Mouse (Mus musculus): ENCODE results near the gene Tomm70a.
"Not testable (repeated sequence)": the region's sequence is repeated elsewhere in the genome, so short reads cannot be mapped to it uniquely, and the experiment has no call there.

The Tomm70a gene

GRCm38 (mm10) chr16:57144741-57145140, 23.2 kb downstream of the Tomm70a start:
- in situ Hi-C loops (cut with MboI, MseI), result loop anchor here (10.0 kb wide), 1 partner anchor 1150 kb away; no protein-coding TSS in a partner anchor

GRCm38 (mm10) chr16:57151437-57151836, 29.9 kb downstream of the Tomm70a start:
- in situ Hi-C loops (cut with MboI, MseI), result loop anchor here (10.0 kb wide), 1 partner anchor 1013 kb away; no protein-coding TSS in a partner anchor

GRCm38 (mm10) chr16:57155899-57156298, 34.4 kb downstream of the Tomm70a start:
- in situ Hi-C loops (cut with MboI, MseI), result loop anchor here (10.0 kb wide), 1 partner anchor 1009 kb away; no protein-coding TSS in a partner anchor

DNA sequence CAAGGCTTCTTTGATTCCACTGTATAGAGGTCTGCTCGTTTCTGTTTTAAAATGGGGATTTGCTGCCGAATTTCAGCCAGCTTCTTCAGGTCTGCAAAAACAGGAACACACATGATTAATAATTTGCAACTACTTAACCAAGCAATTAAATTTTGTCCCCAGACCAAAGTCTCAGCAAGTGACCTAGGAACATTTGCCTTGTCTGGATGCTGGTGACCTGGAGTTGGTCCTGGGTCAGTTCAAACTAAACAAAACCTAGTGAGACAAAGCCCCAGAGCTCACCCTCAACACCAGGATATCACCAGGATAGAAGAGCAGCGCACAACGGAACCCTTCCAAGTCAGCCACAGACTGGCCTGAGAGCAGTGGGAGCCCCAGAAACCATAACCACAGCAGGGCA, 35.6 kb downstream of the Tomm70a start:
- in situ Hi-C loops (cut with MboI, MseI), result loop anchor here (10.0 kb wide), 1 partner anchor 1008 kb away; no protein-coding TSS in a partner anchor

DNA sequence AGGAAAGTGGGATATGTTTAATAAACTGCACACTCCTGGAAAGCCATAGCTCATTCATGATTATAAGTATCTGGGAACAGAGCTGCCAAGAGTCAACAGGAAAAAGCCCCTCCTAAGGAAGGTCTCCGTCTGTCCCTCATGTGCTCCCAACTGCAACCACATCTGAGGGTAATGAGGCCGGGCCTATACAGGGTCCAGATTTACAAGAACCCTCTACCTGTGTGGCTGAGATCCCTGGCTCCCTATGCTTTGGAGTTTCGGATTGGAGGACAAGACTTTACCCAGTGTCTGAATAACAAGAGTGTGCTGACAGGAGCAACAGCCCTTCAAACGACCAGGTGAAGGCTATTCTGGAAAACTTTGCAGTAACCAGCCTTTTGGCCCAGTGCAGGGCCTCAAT, 36.2 kb downstream of the Tomm70a start:
- in situ Hi-C loops (cut with MboI, MseI), result loop anchor here (10.0 kb wide), 1 partner anchor 1007 kb away; no protein-coding TSS in a partner anchor

GRCm38 (mm10) chr16:57159835-57160234, 38.3 kb downstream of the Tomm70a start:
- in situ Hi-C loops (cut with MboI, MseI), result loop anchor here (10.0 kb wide), 1 partner anchor 1005 kb away; no protein-coding TSS in a partner anchor

GRCm38 (mm10) chr16:57162841-57163240, 41.3 kb downstream of the Tomm70a start:
- in situ Hi-C loops (cut with MboI, MseI), result no loop called here

- in situ Hi-C loops (cut with MboI, MseI), result no loop called here
These were observed 42.2 kb downstream of the Tomm70a start for GRCm38 (mm10) chr16:57163694-57164093.

DNA sequence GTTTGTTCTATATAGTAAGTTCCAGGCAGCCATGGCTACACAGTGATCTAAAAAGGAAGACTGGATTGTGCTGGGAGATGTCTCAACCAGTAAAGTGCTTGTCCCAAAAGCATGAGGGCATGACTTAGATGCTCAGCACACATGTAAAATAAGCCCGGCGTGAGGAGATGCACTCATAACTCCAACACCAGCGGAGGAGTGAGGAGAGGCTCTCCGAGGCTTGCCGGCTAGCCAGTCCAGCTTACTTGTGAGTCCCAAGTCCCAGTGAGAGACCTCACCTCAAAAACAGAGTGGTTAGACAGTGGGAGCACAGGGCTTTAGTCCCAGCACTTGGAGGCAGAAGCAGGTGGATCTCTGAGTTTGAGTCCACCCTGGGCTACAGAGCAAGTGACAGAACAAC, 43.7 kb downstream of the Tomm70a start:
- in situ Hi-C loops (cut with MboI, MseI), result loop anchor here (5.0 kb wide), 1 partner anchor 33 kb away; no protein-coding TSS in a partner anchor

DNA sequence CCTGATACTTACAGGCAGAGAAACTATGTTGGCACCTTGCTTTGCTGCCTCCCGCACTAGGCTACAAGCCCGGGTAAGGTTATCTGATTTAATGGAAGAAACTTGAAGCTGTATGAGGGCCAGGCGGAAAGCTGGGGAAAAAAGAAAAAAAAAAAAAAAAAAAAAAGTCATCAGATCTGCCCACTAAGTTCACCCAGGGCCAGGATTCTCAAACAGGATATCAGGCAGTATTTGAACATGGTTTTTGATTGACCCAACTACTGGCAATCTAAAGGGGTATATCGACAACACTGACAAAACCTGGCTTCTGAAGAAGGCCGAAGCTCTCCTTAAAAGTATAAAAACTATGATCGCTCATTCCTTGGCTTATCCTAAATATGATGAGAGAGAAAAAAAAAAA, 44.6 kb downstream of the Tomm70a start:
- in situ Hi-C loops (cut with MboI, MseI), result loop anchor here (5.0 kb wide), 1 partner anchor 34 kb away; no protein-coding TSS in a partner anchor

- in situ Hi-C loops (cut with MboI, MseI), result loop anchor here (5.0 kb wide), 1 partner anchor 35 kb away; no protein-coding TSS in a partner anchor
These were observed 45.4 kb downstream of the Tomm70a start, which contains the start of gene Nit2 for GRCm38 (mm10) chr16:57166611-57167513. TSS of gene Nit2 (minus strand) at chr16:57167341.

DNA sequence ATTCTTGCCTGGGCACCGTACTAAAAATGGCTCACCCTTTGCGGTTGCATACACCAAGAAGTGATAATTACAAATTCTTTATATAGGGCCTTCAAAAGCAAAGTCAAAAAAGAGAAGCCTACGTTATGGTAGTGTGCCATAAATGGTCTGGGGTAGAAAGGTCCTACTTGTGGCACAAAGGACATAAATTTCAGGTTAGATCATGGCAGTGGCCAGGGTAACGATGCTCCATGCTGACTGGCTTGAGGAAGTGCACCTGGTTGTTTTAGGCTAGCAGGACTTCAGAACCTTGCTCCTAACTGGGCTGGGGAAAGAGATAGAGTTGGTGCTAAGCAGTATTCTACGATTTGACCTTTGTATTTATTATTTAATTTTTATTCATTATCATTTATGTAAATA, 46.0 kb downstream of the Tomm70a start:
- in situ Hi-C loops (cut with MboI, MseI), result loop anchor here (5.0 kb wide), 1 partner anchor 35 kb away; no protein-coding TSS in a partner anchor

DNA sequence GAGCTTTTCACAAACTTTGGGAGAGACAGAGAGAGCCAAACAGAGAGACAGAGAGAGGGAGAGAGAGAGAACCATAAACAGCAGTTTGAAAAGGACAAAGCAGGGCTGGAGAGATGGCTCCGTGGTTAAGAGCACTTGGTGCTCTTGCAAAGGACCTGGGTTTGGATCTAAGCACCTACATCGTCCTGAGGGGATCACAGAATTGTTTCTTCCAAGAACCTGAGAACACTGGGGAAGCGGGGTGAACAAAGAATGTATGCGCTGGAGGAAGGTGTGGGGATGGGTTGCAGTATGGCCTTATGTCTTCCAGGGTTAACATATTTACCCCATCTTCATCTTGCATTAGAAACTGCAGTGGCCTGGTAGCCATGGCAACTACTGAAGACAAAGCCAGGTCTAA, 46.7 kb downstream of the Tomm70a start:
- in situ Hi-C loops (cut with MboI, MseI), result loop anchor here (5.0 kb wide), 1 partner anchor 36 kb away; no protein-coding TSS in a partner anchor

- in situ Hi-C loops (cut with MboI, MseI), result no loop called here
These were observed 49.7 kb downstream of the Tomm70a start for GRCm38 (mm10) chr16:57171161-57171560.

DNA sequence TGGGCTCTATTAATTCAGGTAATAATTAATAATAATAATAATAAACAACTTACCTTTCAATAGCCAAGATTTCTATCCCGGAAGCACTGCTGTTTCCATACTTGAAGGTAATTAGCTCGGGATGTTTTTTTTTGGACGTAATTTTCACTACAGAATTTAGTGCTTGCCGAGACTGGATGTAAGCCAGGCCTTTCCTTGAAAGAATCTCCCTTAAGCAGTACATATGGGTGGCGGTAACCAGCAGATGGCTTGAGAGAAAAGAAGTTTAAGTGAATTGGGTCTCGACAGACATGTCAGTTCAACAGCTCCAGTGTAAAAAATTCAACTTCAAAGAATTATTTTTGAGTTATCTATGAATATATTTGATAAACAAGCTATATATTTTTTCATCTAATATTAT, 50.1 kb downstream of the Tomm70a start:
- in situ Hi-C loops (cut with MboI, MseI), result no loop called here

GRCm38 (mm10) chr16:57174480-57174879, 53.0 kb downstream of the Tomm70a start:
- in situ Hi-C loops (cut with MboI, MseI), result not testable (repeated sequence)

GRCm38 (mm10) chr16:57175751-57176150, 54.2 kb downstream of the Tomm70a start:
- in situ Hi-C loops (cut with MboI, MseI), result loop anchor here (25.0 kb wide), 1 partner anchor 263 kb away; no protein-coding TSS in a partner anchor

GRCm38 (mm10) chr16:57176276-57176675, 54.8 kb downstream of the Tomm70a start:
- in situ Hi-C loops (cut with MboI, MseI), result loop anchor here (25.0 kb wide), 1 partner anchor 264 kb away; no protein-coding TSS in a partner anchor

DNA sequence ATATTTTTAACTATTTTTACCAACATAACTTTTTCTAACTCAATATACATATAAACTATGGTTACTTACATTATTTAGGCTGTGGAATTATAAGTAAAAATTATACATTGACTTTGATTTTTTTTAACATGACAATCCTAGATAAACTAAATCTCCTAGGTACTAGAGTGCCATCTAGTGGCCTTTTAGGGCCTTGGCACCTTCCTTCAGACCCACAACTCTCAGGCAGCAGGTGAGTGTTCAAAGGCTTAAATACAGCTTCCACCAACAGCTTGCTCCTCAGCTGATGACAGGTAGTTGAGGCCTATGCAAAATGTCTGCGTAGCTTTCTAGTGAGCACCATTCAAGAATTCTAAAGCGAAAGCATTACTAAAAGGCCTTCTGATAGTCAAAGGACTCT, 55.8 kb downstream of the Tomm70a start:
- in situ Hi-C loops (cut with MboI, MseI), result loop anchor here (25.0 kb wide), 1 partner anchor 265 kb away; no protein-coding TSS in a partner anchor

GRCm38 (mm10) chr16:57177664-57178063, 56.2 kb downstream of the Tomm70a start:
- in situ Hi-C loops (cut with MboI, MseI), result loop anchor here (25.0 kb wide), 1 partner anchor 265 kb away; no protein-coding TSS in a partner anchor

DNA sequence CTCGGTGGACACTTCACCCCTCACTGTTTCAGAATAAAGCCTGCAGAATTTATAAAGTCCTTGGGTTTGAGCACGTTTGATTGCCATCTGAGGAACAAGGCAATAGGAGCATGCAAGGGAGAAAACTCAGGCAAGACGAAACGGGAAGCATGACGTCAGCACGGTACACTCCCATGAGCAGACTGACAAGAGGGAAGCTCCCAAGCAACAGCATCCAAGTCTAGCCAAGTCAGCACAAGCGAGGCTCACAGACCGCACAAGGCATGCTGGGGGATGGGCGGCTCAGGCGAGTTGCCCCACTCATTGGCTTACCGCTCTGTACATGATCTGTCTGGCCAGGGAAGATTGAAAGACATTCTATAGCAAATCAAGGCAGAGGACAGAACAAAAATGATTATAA, 59.7 kb downstream of the Tomm70a start:
- in situ Hi-C loops (cut with MboI, MseI), result loop anchor here (25.0 kb wide), 1 partner anchor 269 kb away; no protein-coding TSS in a partner anchor

DNA sequence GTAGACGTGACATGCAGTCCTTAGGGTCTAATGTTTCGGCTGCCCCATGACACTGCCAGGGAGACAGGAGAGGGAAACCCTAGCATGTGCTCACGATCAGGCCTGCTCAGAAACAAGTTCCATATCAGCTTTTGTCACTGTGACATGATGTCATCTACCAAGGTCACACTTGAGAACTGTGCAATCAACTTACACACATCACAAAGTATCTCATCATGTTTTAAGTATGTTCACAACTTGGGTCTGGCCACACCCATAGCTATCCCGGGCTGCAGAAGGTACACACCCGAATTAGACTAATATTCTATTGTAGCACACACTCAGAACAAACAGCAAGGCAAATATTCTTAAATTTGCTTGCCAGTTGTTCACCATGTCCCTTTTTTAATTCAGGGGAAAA, 60.5 kb downstream of the Tomm70a start:
- in situ Hi-C loops (cut with MboI, MseI), result loop anchor here (25.0 kb wide), 1 partner anchor 270 kb away; no protein-coding TSS in a partner anchor

Measured in T-helper 1 cell (primary cell).